Mouse (Mus musculus) cerebellum, adult 2 months (tissue): Measurements from ENCODE around the gene Nr2c2. TPM values are rescaled to one million over a fixed set of nuclear protein-coding genes. Genes with fewer than 3 reads are reported as not detected.

Source experiments
- DNase-seq, 2 experiments: peaks; one replicate each; pipeline ENCODE4 v3.0.0; 2021
- H3K27ac ChIP-seq: fragments of 200-500 bp; 2 replicates; pipeline ENCODE4 v1.5.1; 2012; ENCODE audit warnings: low read length, control low read depth, inconsistent platforms; ENCODE audit not compliant: insufficient read depth
- H3K27me3 ChIP-seq: fragments of 200-500 bp; 2 replicates; pipeline ENCODE4 v1.6.1; 2012; ENCODE audit warnings: inconsistent platforms, mild to moderate bottlenecking, low read length, moderate library complexity; ENCODE audit not compliant: control insufficient read depth, insufficient read depth
- H3K4me1 ChIP-seq: fragments of 200-500 bp; 2 replicates; pipeline ENCODE4 v1.6.1; 2011; ENCODE audit warnings: low read length; ENCODE audit not compliant: control insufficient read depth, insufficient read depth
- H3K4me3 ChIP-seq: fragments of 200-500 bp; replicated peaks from 2 replicates; pipeline ENCODE3; 2011; ENCODE audit warnings: mild to moderate bottlenecking, low read depth, low read length, control low read depth; ENCODE audit not compliant: insufficient read depth
- CTCF ChIP-seq: fragments of 200-500 bp; IDR thresholded peaks from 2 replicates; pipeline ENCODE4 v1.5.1; 2011; ENCODE audit warnings: low read depth, mild to moderate bottlenecking, control low read depth, low read length, moderate library complexity, borderline replicate concordance; ENCODE audit not compliant: insufficient read depth
- POLR2A ChIP-seq: fragments of 200-500 bp; IDR thresholded peaks from 2 replicates; pipeline ENCODE4 v1.6.1; 2011; ENCODE audit warnings: low read length, control low read depth, borderline replicate concordance; ENCODE audit not compliant: insufficient read depth
- WGBS: fragments of 180-500 bp; shearing (Covaris S2); methylation state at CpG from one replicate; pipeline ENCODE4 v1.1.7; 2018; 5-methylcytosine and 5-hydroxymethylcytosine counted together
- polyA plus RNA-seq: library from polyadenylated mRNA; depleted of rRNA; stranded (reverse); fragments of >200 nt; gene quantifications from 2 replicates; pipeline ENCODE4 v1.2.3, GENCODE M21; 2012

The Nr2c2 gene
- polyA plus RNA-seq, 1 experiment: 36.6 TPM

GRCm38 (mm10) chr6:92091767-92092489 is 738 bp downstream of the Nr2c2 start:
- peak overlapping the region; percentile 91 for H3K27ac ChIP-seq
- under 1% methylated on average over 61 of the region's 81 CpGs for WGBS
- no peaks in the 10 kb centered on the region for H3K27me3 ChIP-seq
- H3K4me3 ChIP-seq: peak overlapping the region; percentile 85
- DNase-seq: peak; percentile 100
- no peak for TF ChIP-seq CTCF
- TF ChIP-seq POLR2A: peak; percentile 57; the same call in 1 of the 2 replicates
- H3K4me1 ChIP-seq: peaks cover 4% of the 10 kb centered on the region; the same call in 1 of the 2 replicates

DNA sequence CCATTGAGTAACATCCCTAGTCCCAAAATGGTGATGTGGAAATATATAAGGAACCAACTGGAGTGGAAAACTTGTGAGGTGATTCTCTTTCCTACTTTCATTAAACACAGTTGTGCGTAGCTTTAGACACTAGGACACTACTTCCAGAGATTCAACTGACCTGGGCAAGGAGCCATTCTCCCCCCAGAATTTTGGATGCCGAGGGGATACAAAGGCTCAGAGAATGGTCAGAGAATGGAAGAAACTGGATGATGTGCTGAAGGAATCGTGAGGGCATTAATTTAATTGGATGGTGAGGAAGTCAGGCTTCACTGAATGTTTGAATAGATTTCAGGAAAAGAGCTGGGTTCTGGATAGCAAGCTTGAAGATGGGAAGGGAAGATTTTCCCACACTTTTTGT is 1.5 kb downstream of the Nr2c2 start:
- peaks cover 4% of the 10 kb centered on the region; the same call in 1 of the 2 replicates for H3K4me1 ChIP-seq
- DNase-seq: peak in 1 of 2 experiments; percentile 38
- H3K27me3 ChIP-seq: no peaks in the 10 kb centered on the region
- peak overlapping the region; percentile 74 for H3K4me3 ChIP-seq
- WGBS: 2% methylated on average over 3 of the region's 3 CpGs
- TF ChIP-seq CTCF (no peak), POLR2A (no peak)
- H3K27ac ChIP-seq: 0 out of 2 replicates have a peak overlapping the region, but pooled peaks have one; percentile 20

- TF ChIP-seq POLR2A (no peak), CTCF (no peak)
- peaks cover 4% of the 10 kb centered on the region; the same call in 1 of the 2 replicates for H3K4me1 ChIP-seq
- no peak for DNase-seq
- no peak overlapping the region for H3K27ac ChIP-seq
- 91% methylated on average over 2 of the region's 2 CpGs for WGBS
- H3K4me3 ChIP-seq: no peak overlapping the region
- no peaks in the 10 kb centered on the region for H3K27me3 ChIP-seq
Measured at GRCm38 (mm10) chr6:92093869-92094268, 2.7 kb downstream of the Nr2c2 start.

DNA sequence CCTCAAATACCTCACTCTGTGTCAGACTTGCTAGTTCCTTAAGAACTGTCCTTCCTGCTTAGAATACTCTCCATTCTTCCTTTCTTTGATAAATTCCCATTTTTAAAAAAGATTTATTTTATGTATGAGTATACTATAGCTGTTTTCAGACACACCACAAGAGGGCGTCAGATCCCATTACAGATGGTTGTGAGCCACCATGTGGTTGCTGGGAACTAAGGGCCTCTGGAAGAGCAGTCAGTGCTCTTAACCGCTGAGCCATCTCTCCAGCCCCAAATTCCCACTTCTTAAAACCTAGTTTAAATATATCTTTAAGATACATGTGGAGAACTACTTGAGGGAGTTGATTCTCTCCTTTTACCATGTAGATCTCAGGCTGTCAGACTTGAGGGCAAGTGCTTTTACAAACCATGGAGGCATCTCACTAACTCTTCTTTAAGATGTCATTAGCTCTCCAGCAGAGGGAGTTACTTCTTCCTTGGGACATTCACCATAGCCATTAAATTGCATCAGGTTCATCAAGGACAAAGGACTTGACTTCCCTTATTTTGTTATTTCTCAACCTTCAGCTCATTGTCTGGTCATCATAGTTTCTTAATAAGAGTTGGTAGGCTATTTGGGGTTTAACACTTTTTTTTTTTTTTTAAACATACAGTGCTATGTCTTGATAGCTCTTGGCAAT is 9.6 kb downstream of the Nr2c2 start:
- no peak overlapping the region for H3K4me3 ChIP-seq
- TF ChIP-seq CTCF (no peak), POLR2A (no peak)
- H3K4me1 ChIP-seq: no peaks in the 10 kb centered on the region
- 76% methylated on average over 2 of the region's 2 CpGs for WGBS
- H3K27ac ChIP-seq: no peak overlapping the region
- DNase-seq: no peak
- no peaks in the 10 kb centered on the region for H3K27me3 ChIP-seq

DNA sequence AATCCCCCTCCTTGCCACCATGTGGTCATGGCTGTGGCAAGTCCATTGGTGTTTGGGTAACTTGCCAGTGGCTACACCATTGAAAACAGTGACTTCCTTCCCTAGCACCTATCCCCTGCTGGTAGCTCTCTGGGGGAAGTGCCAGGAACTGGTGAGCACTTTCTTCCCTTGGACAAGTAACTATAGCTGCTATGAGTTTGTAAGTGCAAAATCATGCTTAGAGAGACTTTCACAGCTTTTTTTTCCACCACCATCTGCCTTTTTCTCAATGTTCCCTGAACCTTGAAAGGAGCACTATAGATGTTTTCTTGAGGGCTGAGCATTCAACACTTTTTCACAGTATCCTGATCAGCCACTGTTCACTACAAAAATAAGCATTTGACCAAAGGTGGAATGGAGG is 33.4 kb downstream of the Nr2c2 start:
- Histone ChIP-seq H3K27ac (no peak overlapping the region), H3K27me3 (no peaks in the 10 kb centered on the region), H3K4me3 (no peak overlapping the region), H3K4me1 (0 out of 2 replicates have a peak, but pooled peaks cover 2% of the 10 kb centered on the region)
- peak in 1 of 2 experiments; percentile 24 for DNase-seq
- TF ChIP-seq CTCF (no peak), POLR2A (no peak)

DNA sequence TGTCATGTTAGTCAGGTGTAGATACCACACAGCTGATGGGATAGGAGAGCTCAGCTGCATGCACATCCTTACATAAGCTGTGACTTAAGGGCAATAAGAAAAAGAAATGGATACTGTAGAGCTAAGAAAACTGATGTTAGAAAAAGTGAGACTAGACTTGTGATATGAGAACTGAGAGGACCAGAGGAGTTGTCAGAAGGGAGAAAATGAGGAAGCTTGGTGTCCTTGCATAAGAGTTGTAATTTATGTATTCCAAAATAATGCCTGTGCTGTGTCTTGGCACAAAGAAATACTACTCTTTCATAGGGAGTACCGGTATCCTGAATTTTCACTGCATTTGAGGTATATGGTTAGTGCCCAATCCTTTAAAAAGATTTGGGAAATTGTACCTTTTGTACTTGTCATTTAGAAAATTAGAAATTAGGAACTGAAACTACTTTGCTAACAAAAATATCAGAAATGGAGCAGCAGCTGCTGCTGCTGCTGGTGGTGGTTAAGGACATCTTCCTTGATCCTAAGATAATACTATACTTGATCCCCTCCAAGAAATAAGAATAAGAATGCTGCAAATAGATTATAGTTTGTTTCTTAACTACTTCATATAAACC is 35.8 kb downstream of the Nr2c2 start:
- WGBS: 88% methylated on average over 1 of the region's 1 CpGs
- TF ChIP-seq CTCF (no peak), POLR2A (no peak)
- H3K4me1 ChIP-seq: peaks cover 5% of the 10 kb centered on the region; the same call in 1 of the 2 replicates
- DNase-seq: no peak
- no peak overlapping the region for H3K27ac ChIP-seq
- no peak overlapping the region for H3K4me3 ChIP-seq
- no peaks in the 10 kb centered on the region for H3K27me3 ChIP-seq

DNA sequence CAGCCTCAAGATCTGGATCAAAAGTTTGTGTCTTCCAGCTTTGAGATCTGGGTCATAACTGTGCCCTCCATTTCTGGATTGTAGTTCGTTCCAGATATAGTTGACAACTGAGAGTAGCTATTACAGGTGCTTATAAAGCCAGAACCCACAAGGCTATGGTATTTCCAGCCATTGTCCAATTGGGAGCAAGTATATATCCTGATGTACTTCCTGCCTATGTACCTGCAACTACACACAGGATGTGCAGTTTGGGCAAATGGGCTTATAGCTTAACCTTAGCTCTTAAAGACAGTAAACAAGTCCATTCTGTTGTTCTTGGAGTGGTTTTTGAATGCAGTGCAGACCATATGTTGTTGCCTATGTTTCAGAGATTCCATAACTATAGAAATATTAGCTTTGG is 40.3 kb downstream of the Nr2c2 start:
- TF ChIP-seq POLR2A (no peak), CTCF (no peak)
- DNase-seq: no peak
- H3K4me3 ChIP-seq: no peak overlapping the region
- H3K27me3 ChIP-seq: no peaks in the 10 kb centered on the region
- peaks cover 13% of the 10 kb centered on the region; the same call in 1 of the 2 replicates for H3K4me1 ChIP-seq
- no peak overlapping the region for H3K27ac ChIP-seq
- WGBS: 85% methylated on average over 1 of the region's 1 CpGs
